Mouse (Mus musculus) gastrocnemius, postnatal 36 days (tissue): ENCODE data around the gene Olfr315. TPM values are rescaled to one million over a fixed set of nuclear protein-coding genes. Genes with fewer than 3 reads are reported as not detected.
"Not testable (repeated sequence)": the region's sequence is repeated elsewhere in the genome, so short reads cannot be mapped to it uniquely, and the experiment has no call there.

Source experiments
- DNase-seq, 2 experiments: peaks; one replicate each; pipeline ENCODE4 v3.0.0; 2022
- intact Hi-C: fragments of 180-260 bp; cut with DNase I; formaldehyde crosslinking; loops from one replicate; pipeline ENCODE4 v1.15.1; 2025
- total RNA-seq, 2 experiments: library from RNA; stranded (reverse); gene quantifications; 2 replicates each; pipeline ENCODE4 v1.2.3; 2021

The Olfr315 gene
- total RNA-seq, 2 experiments from 2014 or later, result not detected

- DNase-seq, intact Hi-C loops: not testable (repeated sequence)
Observed at GRCm38 (mm10) chr11:58814700-58815099, 41.7 kb downstream of the Olfr315 start, which contains the start of gene Olfr313. Olfr313 (plus strand) TSS chr11:58815000.

- intact Hi-C loops, result no loop called here
- DNase-seq, result no peak
Observed at GRCm38 (mm10) chr11:58815676-58816075, 42.7 kb downstream of the Olfr315 start.

- intact Hi-C loops, DNase-seq: not testable (repeated sequence)
Observed at GRCm38 (mm10) chr11:58828937-58829336, 55.9 kb downstream of the Olfr315 start, which contains the start of gene Olfr312. Olfr312 (plus strand) TSS chr11:58829237.

- DNase-seq, result no peak
- intact Hi-C loops, result no loop called here
Observed at GRCm38 (mm10) chr11:58829764-58830163, 56.8 kb downstream of the Olfr315 start.

Other genes starting within 250 kb of the Olfr315 start
- gene Olfr330, start 238.4 kb upstream of the Olfr315 start, total RNA-seq, result not detected
- not detected for gene Olfr329-ps, start 226.8 kb upstream of the Olfr315 start, total RNA-seq
- gene Olfr328, start 217.6 kb upstream of the Olfr315 start, total RNA-seq, result not detected
- not detected for gene Olfr224, start 202.6 kb upstream of the Olfr315 start, total RNA-seq
- not detected for gene Olfr325, start 195.5 kb upstream of the Olfr315 start, total RNA-seq
- gene Olfr324, start 178.1 kb upstream of the Olfr315 start, total RNA-seq, result not detected
- gene 2210407C18Rik, start 157.1 kb upstream of the Olfr315 start, total RNA-seq, result not detected
- gene Olfr323, start 142.7 kb upstream of the Olfr315 start, total RNA-seq, result not detected
- gene Trim58, start 132.7 kb upstream of the Olfr315 start, total RNA-seq, result not detected
- gene Olfr322, start 114.4 kb upstream of the Olfr315 start, total RNA-seq, result not detected
- not detected for gene Olfr320, start 92.1 kb upstream of the Olfr315 start, total RNA-seq
- not detected for gene Olfr319, start 74.0 kb upstream of the Olfr315 start, total RNA-seq
- gene Olfr318, start 49.2 kb upstream of the Olfr315 start, total RNA-seq, result not detected
- not detected for gene Olfr317, start 34.0 kb upstream of the Olfr315 start, total RNA-seq
- not detected for gene Olfr316, start 20.5 kb upstream of the Olfr315 start, total RNA-seq
- not detected for gene Olfr314, start 9.8 kb downstream of the Olfr315 start, total RNA-seq
- gene Fam183b, start 28.8 kb downstream of the Olfr315 start, total RNA-seq, result not detected
- not detected for gene Olfr313, start 41.8 kb downstream of the Olfr315 start, total RNA-seq
- gene Olfr312, start 56.0 kb downstream of the Olfr315 start, total RNA-seq, result not detected
- not detected for gene Olfr311, start 66.1 kb downstream of the Olfr315 start, total RNA-seq
- 1 to 10 TPM in 1 of 2 experiments, under 1 TPM in 1; 0.69 to 1.1 TPM for gene Gm12258, start 74.0 kb downstream of the Olfr315 start, total RNA-seq
- 1 to 10 TPM in 1 of 2 experiments, under 1 TPM in 1; 0.74 to 1.2 TPM for gene 2810021J22Rik, start 94.0 kb downstream of the Olfr315 start, total RNA-seq
- 1 to 10 TPM; 2.0 to 3.2 TPM for gene Zfp39, start 131.0 kb downstream of the Olfr315 start, total RNA-seq
- not detected for gene Btnl10, start 144.7 kb downstream of the Olfr315 start, total RNA-seq
- gene Rnf187, start 165.7 kb downstream of the Olfr315 start, total RNA-seq, result 10 to 100 TPM; 86.9 to 96.5 TPM
- gene Hist3h2ba, start 175.7 kb downstream of the Olfr315 start, total RNA-seq, result 1 to 10 TPM; 1.1 to 1.5 TPM
- 10 to 100 TPM in 1 of 2 experiments, 1 to 10 TPM in 1; 9.5 to 10.5 TPM for gene Hist3h2a, start 181.5 kb downstream of the Olfr315 start, total RNA-seq
- under 1 TPM; 0.13 to 0.17 TPM for gene Trim17, start 181.5 kb downstream of the Olfr315 start, total RNA-seq
- 1 to 10 TPM; 5.6 to 7.4 TPM for gene Trim11, start 204.9 kb downstream of the Olfr315 start, total RNA-seq